Mouse (Mus musculus) cortical plate, adult 2 months (tissue): ENCODE data around the gene Pole3.

Experiments
- CTCF ChIP-seq: fragments of 200-500 bp; IDR thresholded peaks from 2 replicates; pipeline ENCODE4 v1.5.1; 2011; ENCODE audit warnings: mild to moderate bottlenecking, control low read depth, low read length; ENCODE audit not compliant: insufficient read depth; ENCODE audit errors: extremely low read depth
- POLR2A ChIP-seq: fragments of 200-500 bp; IDR thresholded peaks from 2 replicates; pipeline ENCODE4 v1.6.1; 2011; ENCODE audit warnings: mild to moderate bottlenecking, low read length, control low read depth; ENCODE audit not compliant: insufficient read depth; ENCODE audit errors: extremely low read depth

GRCm38 (mm10) chr4:62494230-62494629 is 30.6 kb downstream of the Pole3 start:
- TF ChIP-seq CTCF: no peak
- no peak for TF ChIP-seq POLR2A
